Mouse (Mus musculus) neural tube, embryonic 11.5 days (tissue): ENCODE data around the gene Eya2. TPM values are rescaled to one million over a fixed set of nuclear protein-coding genes. Genes with fewer than 3 reads are reported as not detected.

Experiments used
- ATAC-seq: fragments of 200-750 bp; cut with Nextera tagmentation; 2 replicates; pipeline ENCODE4 v1.8.0; 2017; ENCODE audit warnings: moderate number of reproducible peaks, mild to moderate bottlenecking, moderate TSS enrichment, moderate library complexity; ENCODE audit not compliant: insufficient read depth, low FRiP score, low TSS enrichment
- DNase-seq: peaks from one replicate; pipeline ENCODE4 v3.0.0-alpha.2; 2015; ENCODE audit warnings: low spot score
- H3K27ac ChIP-seq: fragments of 300-500 bp; sonication (generic); 2 replicates; pipeline ENCODE4 v1.5.1; 2014; ENCODE audit warnings: low read depth, mild to moderate bottlenecking, low read length
- H3K27me3 ChIP-seq: fragments of 300-500 bp; sonication (generic); 2 replicates; pipeline ENCODE4 v1.6.1; 2014; ENCODE audit warnings: mild to moderate bottlenecking, low read length, mixed read lengths; ENCODE audit not compliant: control insufficient read depth, insufficient read depth
- H3K36me3 ChIP-seq: fragments of 300-500 bp; sonication (generic); 2 replicates; pipeline ENCODE4 v1.6.1; 2014; ENCODE audit warnings: mild to moderate bottlenecking, low read length, moderate library complexity, mixed read lengths; ENCODE audit not compliant: control insufficient read depth, insufficient read depth
- H3K4me1 ChIP-seq: fragments of 300-500 bp; sonication (generic); 2 replicates; pipeline ENCODE4 v1.6.1; 2014; ENCODE audit warnings: low read length, mixed read lengths; ENCODE audit not compliant: control insufficient read depth, insufficient read depth
- H3K4me2 ChIP-seq: fragments of 300-500 bp; sonication (generic); 2 replicates; pipeline ENCODE4 v1.6.1; 2014; ENCODE audit warnings: low read depth, mild to moderate bottlenecking, moderate library complexity
- H3K4me3 ChIP-seq: fragments of 300-500 bp; sonication (generic); 2 replicates; pipeline ENCODE4 v1.5.1; 2014; ENCODE audit warnings: low read depth, low read length
- H3K9ac ChIP-seq: fragments of 300-500 bp; sonication (generic); 2 replicates; pipeline ENCODE4 v1.6.1; 2014; ENCODE audit warnings: mild to moderate bottlenecking, low read length
- H3K9me3 ChIP-seq: fragments of 300-500 bp; sonication (generic); 2 replicates; pipeline ENCODE4 v1.6.1; 2016; ENCODE audit warnings: low read length; ENCODE audit not compliant: control insufficient read depth
- WGBS: fragments of 180-500 bp; shearing (Covaris S2); extraction: QIAGEN DNeasy Blood & Tissue Kit; methylation state at CpG from one replicate; pipeline ENCODE4 v1.1.7; 2014; 5-methylcytosine and 5-hydroxymethylcytosine counted together
- polyA plus RNA-seq: library from polyadenylated mRNA; unstranded; fragments of >200 nt; fragmentation: Nextera tagmentation; extraction: Ambion mirVana; gene quantifications from 2 replicates; pipeline ENCODE4 v1.2.1, GENCODE M21; 2014

The Eya2 gene
- polyA plus RNA-seq, 1 experiment from 2014 or later = 29.6 TPM

- Histone ChIP-seq H3K4me2 (no peak overlapping the region), H3K27me3 (no peaks in the 10 kb centered on the region), H3K9me3 (no peaks in the 10 kb centered on the region), H3K27ac (no peak overlapping the region), H3K9ac (no peak overlapping the region), H3K4me1 (0 out of 2 replicates have a peak, but pooled peaks cover 2% of the 10 kb centered on the region), H3K36me3 (no peaks in the 10 kb centered on the region), H3K4me3 (no peak overlapping the region)
- no peak for ATAC-seq
- no peak for DNase-seq
- WGBS = 79% methylated on average over 18 of the region's 18 CpGs
These were observed 150.7 kb downstream of the Eya2 start for GRCm38 (mm10) chr2:165745306-165746098.

- H3K9me3 ChIP-seq = no peaks in the 10 kb centered on the region
- ATAC-seq (no peak), DNase-seq (no peak)
- no peaks in the 10 kb centered on the region for H3K36me3 ChIP-seq
- no peak overlapping the region for H3K4me3 ChIP-seq
- no peaks in the 10 kb centered on the region for H3K27me3 ChIP-seq
- H3K9ac ChIP-seq = no peak overlapping the region; the same call in 1 of the 2 replicates
- no peak overlapping the region for H3K4me2 ChIP-seq
- 0 out of 2 replicates have a peak, but pooled peaks cover 2% of the 10 kb centered on the region for H3K4me1 ChIP-seq
- WGBS = 44% methylated on average over 7 of the region's 7 CpGs
- no peak overlapping the region for H3K27ac ChIP-seq
These were observed 153.1 kb downstream of the Eya2 start for GRCm38 (mm10) chr2:165747975-165748374.

GRCm38 (mm10) chr2:165748426-165748825, 153.6 kb downstream of the Eya2 start:
- 13% methylated on average over 11 of the region's 11 CpGs for WGBS
- no peaks in the 10 kb centered on the region for H3K36me3 ChIP-seq
- H3K27ac ChIP-seq = no peak overlapping the region
- ATAC-seq = no peak
- H3K27me3 ChIP-seq = no peaks in the 10 kb centered on the region
- 0 out of 2 replicates have a peak, but pooled peaks cover 2% of the 10 kb centered on the region for H3K4me1 ChIP-seq
- no peak for DNase-seq
- no peak overlapping the region; the same call in 1 of the 2 replicates for H3K9ac ChIP-seq
- H3K9me3 ChIP-seq = no peaks in the 10 kb centered on the region
- no peak overlapping the region for H3K4me3 ChIP-seq
- no peak overlapping the region for H3K4me2 ChIP-seq

- Histone ChIP-seq H3K27ac (no peak overlapping the region), H3K4me1 (0 out of 2 replicates have a peak, but pooled peaks cover 2% of the 10 kb centered on the region), H3K9ac (no peak overlapping the region), H3K27me3 (no peaks in the 10 kb centered on the region), H3K4me2 (no peak overlapping the region), H3K36me3 (no peaks in the 10 kb centered on the region), H3K4me3 (no peak overlapping the region), H3K9me3 (no peaks in the 10 kb centered on the region)
- peak; percentile 42 for DNase-seq
- 0 out of 2 replicates have a peak, but pooled peaks have one; percentile 50 for ATAC-seq
- 36% methylated on average over 7 of the region's 7 CpGs for WGBS
These were observed 156.2 kb downstream of the Eya2 start for GRCm38 (mm10) chr2:165751068-165751467.

DNA sequence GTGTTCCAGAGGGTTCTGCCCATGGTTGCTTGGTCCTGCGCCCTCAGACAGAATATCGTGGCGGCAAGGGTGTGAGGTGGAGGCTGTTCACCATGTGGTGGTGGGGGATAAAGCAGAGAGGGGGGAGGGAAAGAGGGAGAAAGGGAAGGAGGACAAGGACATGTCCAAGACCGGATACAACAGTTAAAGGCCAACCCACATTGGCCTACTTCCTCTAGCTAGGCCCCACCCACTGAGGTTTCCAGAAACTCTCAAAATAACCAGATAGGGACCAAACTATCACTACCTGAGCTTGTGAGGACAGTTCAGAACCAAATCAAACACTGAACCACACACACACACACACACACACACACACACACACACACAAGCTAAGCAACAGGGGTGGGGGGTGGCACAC, 157.9 kb downstream of the Eya2 start:
- no peak overlapping the region for H3K4me3 ChIP-seq
- no peak overlapping the region for H3K4me2 ChIP-seq
- H3K4me1 ChIP-seq = peaks cover 3% of the 10 kb centered on the region; the same call in 1 of the 2 replicates
- no peaks in the 10 kb centered on the region for H3K36me3 ChIP-seq
- H3K27me3 ChIP-seq = no peaks in the 10 kb centered on the region
- no peak overlapping the region for H3K27ac ChIP-seq
- no peak for ATAC-seq
- 88% methylated on average over 4 of the region's 4 CpGs for WGBS
- DNase-seq = no peak
- H3K9ac ChIP-seq = no peak overlapping the region
- H3K9me3 ChIP-seq = no peaks in the 10 kb centered on the region

- no peaks in the 10 kb centered on the region for H3K36me3 ChIP-seq
- ATAC-seq = peak; percentile 45; the same call in 1 of the 2 replicates
- 71% methylated on average over 15 of the region's 15 CpGs for WGBS
- H3K27ac ChIP-seq = 0 out of 2 replicates have a peak overlapping the region, but pooled peaks have one; percentile 15
- peak; percentile 59 for DNase-seq
- no peaks in the 10 kb centered on the region for H3K27me3 ChIP-seq
- H3K4me2 ChIP-seq = no peak overlapping the region
- H3K9me3 ChIP-seq = no peaks in the 10 kb centered on the region
- H3K9ac ChIP-seq = no peak overlapping the region
- no peak overlapping the region for H3K4me3 ChIP-seq
- peaks cover 10% of the 10 kb centered on the region for H3K4me1 ChIP-seq
These were observed 163.0 kb downstream of the Eya2 start for GRCm38 (mm10) chr2:165757799-165758198.

DNA sequence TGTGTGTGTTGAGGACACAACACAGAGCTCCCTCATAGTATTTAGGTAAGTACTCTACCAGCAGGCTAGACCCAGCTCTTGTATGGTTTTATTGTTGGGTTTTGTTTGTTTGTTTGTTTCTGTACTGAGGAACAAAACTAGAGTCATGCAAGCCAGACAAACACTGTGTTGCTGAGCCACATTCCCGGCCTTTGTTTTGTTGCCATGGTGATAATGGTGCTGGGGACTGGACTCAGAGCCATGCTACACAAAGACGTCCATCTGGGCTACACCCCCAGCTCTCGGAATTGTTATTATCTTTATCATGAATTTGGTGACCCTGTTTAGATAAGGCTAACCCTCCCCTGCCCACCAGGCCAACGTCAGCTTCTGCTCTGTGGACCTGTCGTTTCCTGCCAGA, 163.7 kb downstream of the Eya2 start:
- WGBS = 20% methylated on average over 5 of the region's 5 CpGs
- H3K4me2 ChIP-seq = no peak overlapping the region
- H3K9me3 ChIP-seq = no peaks in the 10 kb centered on the region
- H3K27ac ChIP-seq = no peak overlapping the region
- H3K27me3 ChIP-seq = no peaks in the 10 kb centered on the region
- H3K4me1 ChIP-seq = peaks cover 10% of the 10 kb centered on the region
- no peak overlapping the region for H3K4me3 ChIP-seq
- DNase-seq = no peak
- H3K36me3 ChIP-seq = no peaks in the 10 kb centered on the region
- no peak overlapping the region for H3K9ac ChIP-seq
- peak; percentile 53; the same call in 1 of the 2 replicates for ATAC-seq

DNA sequence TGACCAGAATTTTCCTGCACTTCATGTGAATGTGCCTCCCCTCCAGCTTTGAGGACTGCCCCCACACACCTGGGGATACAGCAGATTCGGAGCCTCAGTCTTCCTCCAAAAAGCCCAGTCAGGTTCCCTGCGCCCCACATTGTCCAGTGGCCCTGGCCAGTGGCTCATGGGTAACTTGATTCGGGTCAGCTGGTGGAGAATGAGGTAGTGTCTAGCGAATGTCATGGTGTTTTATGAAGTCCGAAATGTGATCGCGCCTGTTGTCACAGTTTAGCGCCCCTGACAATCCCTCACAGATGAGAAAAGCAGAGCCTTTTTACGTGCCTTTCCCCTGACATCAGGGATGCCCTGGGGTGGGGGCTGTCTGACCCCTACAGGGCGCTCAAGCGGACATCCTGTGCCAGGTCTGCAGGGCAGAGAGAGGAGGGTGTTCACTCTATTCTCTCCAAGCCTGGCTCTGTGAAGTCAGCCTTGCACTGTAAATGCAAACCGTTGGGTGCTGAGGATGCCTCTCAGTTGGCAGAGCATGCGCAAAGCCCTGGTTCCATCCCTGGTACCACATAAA, 164.7 kb downstream of the Eya2 start:
- H3K27me3 ChIP-seq = no peaks in the 10 kb centered on the region
- 0 out of 2 replicates have a peak, but pooled peaks cover 2% of the 10 kb centered on the region for H3K36me3 ChIP-seq
- 68% methylated on average over 13 of the region's 13 CpGs for WGBS
- no peak overlapping the region for H3K4me2 ChIP-seq
- H3K9ac ChIP-seq = peak overlapping the region; percentile 6; the same call in 1 of the 2 replicates
- ATAC-seq (no peak), DNase-seq (no peak)
- H3K4me1 ChIP-seq = peaks cover 10% of the 10 kb centered on the region
- H3K27ac ChIP-seq = no peak overlapping the region
- H3K4me3 ChIP-seq = no peak overlapping the region
- H3K9me3 ChIP-seq = no peaks in the 10 kb centered on the region
